Mouse (Mus musculus) embryonic facial prominence, embryonic 14.5 days (tissue): Measurements from ENCODE around the gene Taar7a. TPM values are rescaled to one million over a fixed set of nuclear protein-coding genes. Genes with fewer than 3 reads are reported as not detected.

ENCODE experiments used
- ATAC-seq: fragments of 200-750 bp; cut with Nextera tagmentation; 2 replicates; pipeline ENCODE4 v1.8.0; 2017; ENCODE audit warnings: low read depth, moderate number of reproducible peaks, moderate TSS enrichment
- DNase-seq: peaks from one replicate; pipeline ENCODE4 v3.0.0-alpha.2; 2015; ENCODE audit warnings: low spot score
- H3K27ac ChIP-seq: fragments of 300-500 bp; sonication (generic); replicated peaks from 2 replicates; pipeline ENCODE4 v1.5.1; 2014; ENCODE audit warnings: low read depth, mild to moderate bottlenecking, low read length, moderate library complexity
- H3K27me3 ChIP-seq: fragments of 300-500 bp; sonication (generic); replicated peaks from 2 replicates; pipeline ENCODE4 v1.6.1; 2014; ENCODE audit warnings: low read length; ENCODE audit not compliant: control insufficient read depth, insufficient read depth
- H3K36me3 ChIP-seq: fragments of 300-500 bp; sonication (generic); 2 replicates; pipeline ENCODE4 v1.6.1; 2014; ENCODE audit warnings: low read length, mixed read lengths; ENCODE audit not compliant: control insufficient read depth, insufficient read depth
- H3K4me1 ChIP-seq: fragments of 300-500 bp; sonication (generic); 2 replicates; pipeline ENCODE4 v1.6.1; 2014; ENCODE audit warnings: antibody characterized with exemption, low read length; ENCODE audit not compliant: control insufficient read depth, insufficient read depth
- H3K4me2 ChIP-seq: fragments of 300-500 bp; sonication (generic); 2 replicates; pipeline ENCODE4 v1.6.1; 2014; ENCODE audit warnings: low read depth, mild to moderate bottlenecking, low read length, moderate library complexity, mixed read lengths
- H3K4me3 ChIP-seq: fragments of 300-500 bp; sonication (generic); 2 replicates; pipeline ENCODE4 v1.5.1; 2014; ENCODE audit warnings: low read depth, mild to moderate bottlenecking, low read length
- H3K9ac ChIP-seq: fragments of 300-500 bp; sonication (generic); 2 replicates; pipeline ENCODE4 v1.6.1; 2014; ENCODE audit warnings: low read depth, mild to moderate bottlenecking, low read length, moderate library complexity, mixed read lengths
- H3K9me3 ChIP-seq: fragments of 300-500 bp; sonication (generic); 2 replicates; pipeline ENCODE4 v1.6.1; 2016; ENCODE audit warnings: low read length; ENCODE audit not compliant: control insufficient read depth
- WGBS: fragments of 180-500 bp; shearing (Covaris S2); extraction: QIAGEN DNeasy Blood & Tissue Kit; methylation state at CpG from one replicate; pipeline ENCODE4 v1.1.7; 2014; 5-methylcytosine and 5-hydroxymethylcytosine counted together
- polyA plus RNA-seq: library from polyadenylated mRNA; unstranded; fragments of >200 nt; fragmentation: Nextera tagmentation; extraction: Ambion mirVana; gene quantifications from 2 replicates; pipeline ENCODE4 v1.2.1, GENCODE M21; 2014

Gene Taar7a
- polyA plus RNA-seq, 1 experiment from 2014 or later, result not detected

DNA sequence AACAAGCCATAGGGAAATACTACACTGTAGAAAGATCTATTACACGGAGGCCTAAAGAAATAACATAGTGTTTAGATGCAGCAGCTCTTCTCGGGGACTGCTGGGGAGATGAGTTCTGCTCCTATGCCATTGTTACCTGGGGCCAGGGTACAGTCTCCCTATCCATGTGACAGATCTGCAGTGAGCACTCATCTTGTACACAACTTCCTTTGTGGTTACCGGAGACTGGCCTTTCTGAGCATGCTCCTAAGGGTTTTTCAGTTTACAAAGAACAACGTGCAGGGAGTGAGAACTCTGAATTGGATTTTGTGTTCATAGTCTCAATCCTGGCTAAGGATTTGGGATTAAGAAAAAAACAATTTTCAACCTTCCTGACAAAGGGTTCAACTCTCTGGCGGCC, 6.9 kb downstream of the Taar7a start:
- Histone ChIP-seq H3K4me1 (no peaks in the 10 kb centered on the region), H3K27me3 (no peaks in the 10 kb centered on the region), H3K27ac (no peak overlapping the region), H3K4me2 (no peak overlapping the region), H3K9ac (no peak overlapping the region), H3K36me3 (no peaks in the 10 kb centered on the region), H3K4me3 (no peak overlapping the region), H3K9me3 (no peaks in the 10 kb centered on the region)
- ATAC-seq (no peak), DNase-seq (no peak)
- 75% methylated on average over 5 of the region's 5 CpGs for WGBS

DNA sequence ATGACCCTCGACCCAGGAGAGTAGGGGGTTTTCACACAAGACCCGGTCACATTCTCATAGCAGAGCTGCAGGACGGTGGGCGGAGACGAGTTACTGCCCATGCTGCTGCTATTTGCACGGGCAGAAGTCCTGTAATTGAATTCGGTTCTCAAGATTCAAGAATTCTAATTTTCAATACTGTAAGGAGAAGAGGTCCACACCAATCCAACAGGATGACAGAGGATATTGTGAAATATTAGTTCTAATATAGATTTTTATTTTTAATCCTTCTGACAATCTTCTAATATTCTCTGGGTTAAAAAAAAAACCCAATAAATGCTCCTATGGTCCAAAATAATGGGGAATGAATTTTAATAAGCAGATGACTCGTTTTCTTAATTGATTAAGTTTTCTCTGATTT, 7.7 kb downstream of the Taar7a start, which contains the start of gene Taar6:
Gene Taar6 (minus strand): TSS at position 101 of the 400 bp plus-strand sequence.
- Histone ChIP-seq H3K4me1 (no peaks in the 10 kb centered on the region), H3K36me3 (no peaks in the 10 kb centered on the region), H3K4me3 (no peak within 1 kb of the TSS), H3K27ac (no peak within 1 kb of the TSS), H3K9ac (no peak within 1 kb of the TSS), H3K27me3 (no peaks in the 10 kb centered on the region), H3K9me3 (no peaks in the 10 kb centered on the region), H3K4me2 (no peak within 1 kb of the TSS)
- no peak for ATAC-seq
- DNase-seq, result no peak
- 71% methylated on average over 8 of the region's 8 CpGs for WGBS

DNA sequence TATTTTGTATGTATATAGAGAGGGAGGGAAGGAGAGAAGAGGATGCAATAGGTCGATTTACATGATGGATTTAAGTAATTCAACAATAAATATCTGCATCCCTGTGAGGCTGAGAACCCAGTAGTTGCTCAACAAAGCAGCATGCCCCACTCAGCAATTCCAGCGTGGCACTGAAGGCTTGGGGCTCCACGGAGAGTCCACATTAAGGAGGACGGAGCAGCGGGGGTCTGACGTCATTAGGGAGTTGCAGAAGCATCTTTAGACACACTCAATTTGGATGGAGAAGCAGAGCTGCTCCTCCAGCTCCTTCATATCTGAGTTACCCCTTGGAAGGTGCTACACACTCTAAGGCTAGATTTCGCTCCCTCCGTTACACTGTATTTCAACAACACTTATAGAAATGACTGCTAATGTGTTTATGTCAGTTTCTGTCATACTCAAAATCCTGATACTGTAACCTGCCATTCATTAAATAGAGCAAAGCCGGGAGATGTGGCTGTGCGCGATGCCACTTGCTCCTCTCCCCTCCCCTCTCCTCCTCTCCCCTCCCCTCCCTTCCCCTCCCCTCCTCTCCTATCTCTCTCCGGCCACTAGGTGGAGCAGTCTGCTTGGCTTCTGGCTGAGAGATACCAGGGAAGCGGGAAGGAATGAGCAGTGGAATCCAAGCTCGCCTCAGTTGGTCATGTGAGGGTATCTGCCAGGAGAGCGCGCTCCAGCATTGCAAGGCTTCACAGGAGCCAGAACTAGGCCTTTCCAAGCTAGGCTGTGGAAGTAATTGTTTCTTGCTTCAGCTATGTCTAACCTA, 14.2 kb downstream of the Taar7a start:
- WGBS, result 40% methylated on average over 16 of the region's 16 CpGs
- Histone ChIP-seq H3K9me3 (no peaks in the 10 kb centered on the region), H3K4me1 (no peaks in the 10 kb centered on the region), H3K9ac (no peak overlapping the region), H3K36me3 (no peaks in the 10 kb centered on the region), H3K27me3 (no peaks in the 10 kb centered on the region), H3K4me2 (no peak overlapping the region), H3K4me3 (no peak overlapping the region), H3K27ac (no peak overlapping the region)
- peak; percentile 30; the same call in 1 of the 2 replicates for ATAC-seq
- peak; percentile 87 for DNase-seq

- DNase-seq (no peak), ATAC-seq (no peak)
- Histone ChIP-seq H3K36me3 (no peaks in the 10 kb centered on the region), H3K27ac (no peak overlapping the region), H3K4me1 (no peaks in the 10 kb centered on the region), H3K27me3 (no peaks in the 10 kb centered on the region), H3K9me3 (no peaks in the 10 kb centered on the region), H3K4me3 (no peak overlapping the region), H3K4me2 (no peak overlapping the region), H3K9ac (no peak overlapping the region)
- WGBS, result 43% methylated on average over 4 of the region's 4 CpGs
Observed at GRCm38 (mm10) chr10:23977958-23978357, 15.3 kb downstream of the Taar7a start.

GRCm38 (mm10) chr10:23971256-23971655, 22.0 kb downstream of the Taar7a start:
- WGBS, result 89% methylated on average over 5 of the region's 5 CpGs
- H3K36me3 ChIP-seq, result no peaks in the 10 kb centered on the region
- ATAC-seq (no peak), DNase-seq (no peak)
- H3K9ac ChIP-seq, result no peak overlapping the region
- no peaks in the 10 kb centered on the region for H3K27me3 ChIP-seq
- H3K4me1 ChIP-seq, result no peaks in the 10 kb centered on the region
- H3K9me3 ChIP-seq, result no peaks in the 10 kb centered on the region
- no peak overlapping the region for H3K4me2 ChIP-seq
- H3K4me3 ChIP-seq, result no peak overlapping the region
- H3K27ac ChIP-seq, result no peak overlapping the region

GRCm38 (mm10) chr10:23970656-23971165, 22.6 kb downstream of the Taar7a start, which contains the start of gene Taar5:
Taar5 (plus strand) TSS chr10:23970706.
- no peak within 1 kb of the TSS for H3K4me3 ChIP-seq
- H3K4me2 ChIP-seq, result no peak within 1 kb of the TSS
- no peak within 1 kb of the TSS for H3K27ac ChIP-seq
- H3K27me3 ChIP-seq, result no peaks in the 10 kb centered on the region
- WGBS, result 87% methylated on average over 11 of the region's 11 CpGs
- no peaks in the 10 kb centered on the region for H3K36me3 ChIP-seq
- ATAC-seq (no peak), DNase-seq (no peak)
- H3K4me1 ChIP-seq, result no peaks in the 10 kb centered on the region
- no peak within 1 kb of the TSS for H3K9ac ChIP-seq
- no peaks in the 10 kb centered on the region for H3K9me3 ChIP-seq

GRCm38 (mm10) chr10:23964921-23965610, 28.2 kb downstream of the Taar7a start:
- no peak for ATAC-seq
- WGBS, result 89% methylated on average over 6 of the region's 6 CpGs

DNA sequence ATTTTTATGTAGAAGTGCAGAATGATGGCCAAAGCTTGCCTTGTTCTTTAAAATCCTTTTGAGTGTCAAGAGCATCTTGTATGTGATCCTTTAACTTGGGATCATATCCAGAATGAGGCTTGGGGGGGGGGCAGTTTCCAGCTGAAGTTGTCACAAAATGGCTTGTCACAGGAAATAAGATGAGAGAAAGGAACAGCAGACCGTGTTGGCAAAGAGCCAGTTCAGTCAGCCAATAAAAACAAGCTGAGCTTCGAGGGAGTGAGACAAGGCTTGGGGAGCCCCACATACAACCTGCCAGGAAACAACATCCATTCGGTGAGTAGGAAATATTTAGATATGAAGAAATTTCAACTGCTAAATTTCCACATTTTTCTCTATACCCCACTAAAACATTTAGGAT, 29.8 kb downstream of the Taar7a start:
- WGBS, result 42% methylated on average over 3 of the region's 3 CpGs
- no peaks in the 10 kb centered on the region for H3K27me3 ChIP-seq
- H3K4me2 ChIP-seq, result no peak overlapping the region
- no peaks in the 10 kb centered on the region for H3K9me3 ChIP-seq
- H3K4me1 ChIP-seq, result no peaks in the 10 kb centered on the region
- no peaks in the 10 kb centered on the region for H3K36me3 ChIP-seq
- H3K27ac ChIP-seq, result no peak overlapping the region
- H3K9ac ChIP-seq, result no peak overlapping the region
- DNase-seq (peak; percentile 39), ATAC-seq (no peak)
- no peak overlapping the region for H3K4me3 ChIP-seq

More at GRCm38 (mm10) chr10:23964921-23965610, 28.2 kb downstream of the Taar7a start:
- DNase-seq, result no peak
- no peaks in the 10 kb centered on the region for H3K9me3 ChIP-seq
- H3K36me3 ChIP-seq, result no peaks in the 10 kb centered on the region
- H3K4me3 ChIP-seq, result no peak overlapping the region
- H3K27me3 ChIP-seq, result no peaks in the 10 kb centered on the region
- H3K4me1 ChIP-seq, result no peaks in the 10 kb centered on the region
- H3K27ac ChIP-seq, result no peak overlapping the region
- H3K4me2 ChIP-seq, result no peak overlapping the region
- H3K9ac ChIP-seq, result no peak overlapping the region
